Mouse (Mus musculus) lung, postnatal 25 days (tissue): ENCODE results near the gene Cecr2.
"Not testable (repeated sequence)": the region's sequence is repeated elsewhere in the genome, so short reads cannot be mapped to it uniquely, and the experiment has no call there.

Source experiments
- DNase-seq: peaks from one replicate; pipeline ENCODE4 v3.0.0; 2022; ENCODE audit warnings: low spot score

The Cecr2 gene

GRCm38 (mm10) chr6:120665816-120666760 is at the start of gene Cecr2:
Cecr2 (plus strand) TSS chr6:120666369.
- DNase-seq = peak; percentile 70

GRCm38 (mm10) chr6:120617586-120617985 is 48.6 kb upstream of the Cecr2 start:
- DNase-seq = no peak

GRCm38 (mm10) chr6:120618518-120619402 is 47.4 kb upstream of the Cecr2 start:
- no peak for DNase-seq

- DNase-seq = no peak
Measured at GRCm38 (mm10) chr6:120620193-120620592, 46.0 kb upstream of the Cecr2 start.

GRCm38 (mm10) chr6:120625081-120625480 is 41.1 kb upstream of the Cecr2 start:
- no peak for DNase-seq

GRCm38 (mm10) chr6:120627096-120627495 is 39.1 kb upstream of the Cecr2 start:
- DNase-seq = no peak

GRCm38 (mm10) chr6:120628963-120629362 is 37.2 kb upstream of the Cecr2 start:
- peak; percentile 33 for DNase-seq

- DNase-seq = peak; percentile 71
Measured at GRCm38 (mm10) chr6:120635391-120636028, 30.7 kb upstream of the Cecr2 start.

GRCm38 (mm10) chr6:120639547-120639946 is 26.6 kb upstream of the Cecr2 start:
- peak; percentile 85 for DNase-seq

- peak; percentile 50 for DNase-seq
Measured at GRCm38 (mm10) chr6:120641866-120642378, 24.2 kb upstream of the Cecr2 start.

- DNase-seq = no peak
Measured at GRCm38 (mm10) chr6:120643776-120644175, 22.4 kb upstream of the Cecr2 start.

GRCm38 (mm10) chr6:120644346-120645299 is 21.5 kb upstream of the Cecr2 start:
- no peak for DNase-seq

GRCm38 (mm10) chr6:120647246-120648028 is 18.7 kb upstream of the Cecr2 start:
- DNase-seq = not testable (repeated sequence)

- DNase-seq = peak; percentile 7
Measured at GRCm38 (mm10) chr6:120648205-120648604, 18.0 kb upstream of the Cecr2 start.

- DNase-seq = no peak
Measured at GRCm38 (mm10) chr6:120652666-120653065, 13.5 kb upstream of the Cecr2 start.

- DNase-seq = no peak
Measured at GRCm38 (mm10) chr6:120655702-120656101, 10.5 kb upstream of the Cecr2 start.

- no peak for DNase-seq
Measured at GRCm38 (mm10) chr6:120658848-120659247, 7.3 kb upstream of the Cecr2 start.

GRCm38 (mm10) chr6:120665415-120665815 is 754 bp upstream of the Cecr2 start:
- DNase-seq = peak; percentile 56

- DNase-seq = peak; percentile 18
Measured at GRCm38 (mm10) chr6:120666761-120667421, 722 bp downstream of the Cecr2 start.
